Mouse (Mus musculus) CD4-positive, CD25-positive, alpha-beta regulatory T cell, adult 4 months (primary cell): ENCODE measurements around the gene Pcgf6. TPM values are rescaled to one million over a fixed set of nuclear protein-coding genes. Genes with fewer than 3 reads are reported as not detected.
"Not testable (repeated sequence)": the region's sequence is repeated elsewhere in the genome, so short reads cannot be mapped to it uniquely, and the experiment has no call there.

Experiments used
- ATAC-seq: one replicate; pipeline ENCODE4 v1.8.0; 2017
- polyA plus RNA-seq, 2 experiments: library from polyadenylated mRNA; unstranded; fragments of 100-300 nt; shearing (Covaris generic); gene quantifications; one replicate each; pipeline ENCODE4 v1.2.1; 2017

Gene Pcgf6
- polyA plus RNA-seq, 2 experiments from 2014 or later = 7.4 to 8.9 TPM

DNA sequence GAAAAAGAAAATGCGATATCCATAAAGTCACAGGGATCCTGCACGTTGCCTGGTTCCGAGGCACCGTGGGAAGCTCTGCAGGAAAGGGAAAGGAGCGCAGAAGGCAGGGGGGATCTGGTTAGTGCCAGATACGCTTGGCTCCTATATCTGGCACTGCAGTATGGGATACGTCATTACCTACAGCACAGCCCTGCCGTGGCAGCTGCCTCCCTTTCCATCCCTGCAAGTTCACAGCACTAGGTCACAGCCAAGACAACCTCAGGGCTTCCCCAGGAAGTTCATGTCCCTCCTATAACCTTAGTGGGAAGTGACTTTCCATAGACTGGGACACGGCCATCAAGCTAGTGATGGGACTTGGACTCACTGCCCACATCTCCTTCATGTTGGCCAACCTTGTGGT, 54.6 kb downstream of the Pcgf6 start:
- no peak for ATAC-seq

DNA sequence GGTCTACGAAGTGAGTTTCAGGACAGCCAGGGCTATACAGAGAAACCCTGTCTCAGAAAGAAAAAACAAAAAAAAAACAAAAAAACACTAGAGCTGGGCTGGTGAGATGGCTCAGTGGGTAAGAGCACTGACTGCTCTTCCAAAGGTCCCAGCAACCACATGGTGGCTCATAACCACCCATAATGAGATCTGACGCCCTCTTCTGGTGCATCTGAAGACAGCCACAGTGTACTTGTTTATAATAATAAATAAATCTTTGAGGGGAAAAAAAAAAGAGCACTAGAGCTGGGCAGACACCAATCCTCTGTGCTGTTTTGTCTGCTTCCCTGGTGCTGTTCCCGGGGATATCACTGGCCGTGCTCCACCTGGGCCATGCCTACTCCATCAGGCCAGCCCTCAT, 58.4 kb downstream of the Pcgf6 start:
- not testable (repeated sequence) for ATAC-seq

DNA sequence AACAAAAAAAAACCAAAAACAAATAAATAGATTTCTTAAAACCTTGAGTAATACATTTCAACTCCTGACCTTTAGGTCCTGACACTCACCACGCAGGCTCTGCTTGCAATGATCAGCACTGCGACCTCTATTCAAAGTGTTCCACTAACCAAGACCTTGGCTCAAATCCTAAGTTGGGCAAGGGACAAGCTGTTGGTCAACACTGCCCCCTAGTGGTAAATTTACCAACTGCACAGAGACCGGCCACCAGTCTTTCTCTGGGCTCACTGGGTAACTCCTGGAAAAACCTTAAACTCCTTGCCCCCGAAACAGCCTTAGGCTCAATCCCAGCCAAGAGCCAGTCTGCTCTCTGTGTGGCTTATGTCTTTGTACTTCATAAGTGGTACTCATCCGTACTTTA, 59.6 kb downstream of the Pcgf6 start:
- peak; percentile 74 for ATAC-seq

DNA sequence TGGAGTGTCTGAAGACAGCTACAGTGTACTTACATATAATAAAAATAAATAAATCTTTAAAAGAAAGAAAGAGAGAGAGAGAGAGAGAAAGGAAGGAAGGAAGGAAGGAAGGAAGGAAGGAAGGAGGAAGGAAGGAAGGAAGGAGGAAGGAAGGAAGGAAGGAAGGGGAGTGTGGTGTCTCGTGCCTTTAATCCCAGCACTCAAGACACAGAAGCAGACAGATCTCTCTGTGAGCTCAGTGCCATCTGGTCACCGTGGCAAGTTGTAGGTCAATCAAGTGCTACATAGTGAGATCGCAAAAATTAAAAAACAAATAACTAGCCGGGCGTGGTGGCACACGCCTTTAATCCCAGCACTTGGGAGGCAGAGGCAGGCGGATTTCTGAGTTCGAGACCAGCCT, 60.1 kb downstream of the Pcgf6 start:
- not testable (repeated sequence) for ATAC-seq

DNA sequence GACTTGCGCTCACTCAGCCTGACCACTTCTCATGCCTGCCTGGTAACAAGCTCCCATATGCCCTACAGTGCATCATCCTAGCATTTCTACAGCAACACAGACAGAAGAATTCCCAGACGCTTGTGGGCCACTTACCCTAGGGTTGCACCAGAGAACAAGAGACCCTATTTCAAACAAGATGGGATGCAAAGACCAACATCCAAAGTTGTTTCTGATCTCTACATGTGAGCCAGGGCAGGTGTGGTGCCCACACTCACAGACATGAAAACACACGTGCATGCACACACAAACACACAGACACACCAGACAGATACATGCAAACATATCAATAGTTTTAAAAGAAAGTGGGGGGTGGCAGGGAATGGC, 60.6 kb downstream of the Pcgf6 start:
- no peak for ATAC-seq

DNA sequence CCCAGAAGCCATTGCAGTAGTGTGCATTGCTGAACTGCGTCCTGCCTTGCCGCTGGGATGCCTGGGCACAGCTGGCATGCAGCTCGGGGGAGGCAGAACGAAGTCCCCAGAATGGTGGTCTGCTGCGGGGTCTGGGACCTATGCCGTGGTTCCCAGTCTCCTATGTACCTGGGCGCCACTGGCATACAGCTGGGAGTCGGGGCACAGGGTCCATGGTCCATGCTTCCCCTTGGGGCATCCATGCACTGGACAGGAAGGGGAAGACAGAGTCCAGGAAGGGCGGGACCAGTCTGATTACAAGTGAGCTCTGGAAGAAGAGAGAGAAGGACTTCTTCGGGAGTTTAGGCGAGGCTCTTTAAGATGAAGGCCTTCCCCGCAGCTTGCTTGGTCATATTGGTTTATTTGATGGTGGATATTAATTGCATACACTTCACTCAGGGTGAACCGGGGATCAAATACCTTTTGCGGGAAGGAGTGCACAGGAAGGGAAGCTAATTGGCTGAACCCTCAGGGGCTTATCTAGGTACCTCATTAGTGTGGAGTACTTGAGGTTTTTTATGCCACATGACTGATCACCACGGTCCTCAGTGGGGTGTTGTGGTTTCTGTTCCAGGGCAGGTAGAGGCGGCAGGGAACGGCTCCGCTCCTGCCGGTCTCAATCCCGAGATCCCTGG, 61.1 kb downstream of the Pcgf6 start:
- no peak for ATAC-seq

DNA sequence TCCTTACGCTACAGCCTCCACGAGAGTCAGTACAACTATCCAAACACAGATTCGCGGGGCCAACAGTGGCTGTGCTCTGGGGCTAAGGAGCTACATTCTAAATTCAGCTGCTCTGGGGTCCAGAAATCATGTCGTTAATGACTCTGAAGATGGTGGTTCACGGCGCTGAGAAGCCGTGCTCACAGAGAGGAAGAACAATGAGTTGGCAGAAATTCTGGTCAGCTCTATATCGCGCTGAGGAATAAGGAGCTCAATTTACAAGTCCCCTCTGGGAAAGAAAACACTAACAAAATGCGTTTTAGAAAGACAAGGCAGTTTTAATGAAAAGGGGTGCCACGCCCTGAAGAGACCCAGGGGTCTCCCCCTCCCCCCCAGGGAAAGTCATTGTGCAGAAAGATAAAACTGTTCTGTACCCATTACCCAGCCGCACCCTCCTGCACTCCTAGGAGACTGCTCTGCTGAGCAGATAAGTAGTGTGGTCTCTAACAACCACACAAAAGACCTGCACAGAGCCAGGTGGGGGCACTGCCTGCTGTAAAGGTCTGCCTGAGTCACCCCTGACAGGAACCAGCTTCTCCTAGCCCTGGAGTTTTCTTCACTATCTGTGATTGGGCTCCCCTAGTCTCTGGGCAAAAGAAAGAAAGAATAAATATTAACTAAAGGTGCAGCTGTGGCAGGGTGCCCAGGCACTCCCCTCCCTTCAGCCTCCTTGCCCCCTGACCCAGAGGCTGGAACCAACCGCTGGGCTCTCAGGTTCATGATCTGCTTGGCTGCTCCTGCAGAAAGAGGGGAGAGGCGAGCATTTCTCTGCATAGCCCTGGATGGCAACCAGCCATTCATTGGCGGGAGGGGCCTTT, 62.2 kb downstream of the Pcgf6 start:
- ATAC-seq = no peak

DNA sequence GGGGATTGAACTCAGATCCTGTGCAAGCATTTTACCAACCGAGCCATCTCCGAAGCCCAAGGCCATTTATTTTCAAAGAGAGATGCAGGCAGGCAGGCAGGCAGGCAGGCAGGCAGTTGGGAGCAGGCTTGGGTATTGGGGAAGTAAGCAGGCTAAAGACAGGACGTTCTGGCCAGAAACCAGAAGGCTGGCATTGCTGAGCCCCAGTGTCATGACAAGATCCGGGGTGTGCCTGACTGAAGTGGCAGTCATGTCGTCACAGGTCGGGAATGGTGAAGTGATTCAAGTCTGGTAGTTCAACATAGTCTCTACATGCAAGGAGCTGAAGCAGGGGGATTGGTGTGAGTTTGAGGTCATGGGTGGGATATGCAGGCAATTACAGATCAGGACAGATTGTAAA, 63.1 kb downstream of the Pcgf6 start:
- no peak for ATAC-seq

DNA sequence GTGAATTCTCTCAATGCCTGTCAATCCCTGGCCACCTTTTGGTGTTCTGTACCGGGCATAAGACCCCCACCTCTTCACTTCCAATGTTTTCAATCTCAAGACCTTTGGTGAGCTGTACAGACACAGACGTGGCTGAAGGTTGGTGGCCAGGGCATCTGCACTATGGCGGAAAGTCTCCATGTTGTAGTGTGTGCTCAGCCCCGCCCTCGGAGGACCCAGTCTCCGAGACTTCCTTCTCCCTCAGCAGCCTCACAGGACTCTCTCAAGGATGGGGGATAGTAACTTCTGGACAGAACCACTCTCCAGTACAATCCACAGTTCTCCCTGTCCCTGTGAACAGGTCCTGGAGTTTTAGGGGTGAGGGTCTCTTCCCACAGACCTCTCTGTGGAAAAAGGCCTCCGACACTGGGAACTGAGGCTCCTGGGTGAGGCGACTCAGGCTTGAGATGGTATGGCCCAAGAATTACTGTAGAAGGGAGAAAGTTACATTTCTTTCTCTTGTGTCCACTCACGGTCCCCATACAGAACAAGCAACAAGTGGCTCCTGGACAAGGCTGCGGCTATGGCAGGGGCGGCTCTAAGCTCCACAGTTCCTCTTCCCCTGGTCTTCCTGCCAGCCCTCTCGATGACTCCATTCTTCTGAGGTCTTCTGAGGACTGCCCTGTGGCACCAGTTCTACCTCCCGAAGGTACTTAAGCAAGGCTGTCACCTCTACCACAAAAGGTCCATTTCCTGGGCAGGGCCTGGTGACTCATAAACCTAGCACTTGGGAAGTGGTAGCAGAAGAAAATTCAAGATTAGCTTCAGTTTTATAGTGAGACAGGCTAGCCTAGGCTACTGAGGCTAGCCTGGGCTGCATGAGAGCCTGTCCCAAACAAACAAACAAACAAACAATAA, 65.7 kb downstream of the Pcgf6 start:
- ATAC-seq = no peak

DNA sequence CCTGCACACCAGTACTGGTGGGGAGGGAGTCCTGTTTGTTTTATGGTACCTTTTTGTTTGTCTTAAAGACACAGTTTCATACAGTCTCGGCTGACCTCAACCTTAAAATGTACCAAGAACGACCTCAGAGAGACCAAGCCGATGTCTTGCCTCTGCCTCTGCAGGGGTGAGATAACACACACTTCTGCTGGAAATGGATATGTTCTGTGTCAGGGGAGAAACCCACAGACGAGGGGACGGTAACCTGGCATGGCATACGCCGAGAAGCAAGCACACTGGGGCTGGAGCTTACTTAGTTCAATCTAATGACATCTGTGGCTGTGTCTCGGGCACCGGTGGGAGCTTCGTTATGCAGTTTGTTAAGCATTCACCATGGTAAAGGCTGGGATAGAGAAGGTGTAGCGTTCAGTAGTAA, 66.7 kb downstream of the Pcgf6 start:
- no peak for ATAC-seq

Other genes with a start within 250 kb of the Pcgf6 start
- not detected for gene Ina, start 36.2 kb downstream of the Pcgf6 start, polyA plus RNA-seq
- gene Nt5c2, start 35.8 kb downstream of the Pcgf6 start, polyA plus RNA-seq = 10 to 100 TPM; 38.0 to 42.2 TPM
- 1 to 10 TPM; 2.0 to 2.8 TPM for gene Taf5, start 16.8 kb upstream of the Pcgf6 start, polyA plus RNA-seq
- 100 to 1,000 TPM; 175 to 307 TPM for gene Usmg5, start 39.7 kb upstream of the Pcgf6 start, polyA plus RNA-seq
- 1 to 10 TPM; 7.9 to 9.4 TPM for gene Pdcd11, start 39.9 kb upstream of the Pcgf6 start, polyA plus RNA-seq
- gene Calhm2, start 87.4 kb upstream of the Pcgf6 start, polyA plus RNA-seq = 10 to 100 TPM; 13.0 to 27.1 TPM
- not detected for gene Calhm1, start 93.3 kb upstream of the Pcgf6 start, polyA plus RNA-seq
- gene Calhm3, start 106.9 kb upstream of the Pcgf6 start, polyA plus RNA-seq = not detected
- gene Neurl1a, start 127.9 kb upstream of the Pcgf6 start, polyA plus RNA-seq = under 1 TPM; 0.20 to 0.47 TPM